Mouse (Mus musculus): ENCODE data around the gene Folr1.

Folr1 gene

GRCm38 (mm10) chr7:101823758-101824630 is 46.6 kb downstream of the Folr1 start:
- DNase-seq = no peak

GRCm38 (mm10) chr7:101822836-101823757 is 47.5 kb downstream of the Folr1 start:
- DNase-seq = no peak

GRCm38 (mm10) chr7:101821571-101822501 is 48.8 kb downstream of the Folr1 start:
- DNase-seq = no peak

- DNase-seq = no peak
Measured at GRCm38 (mm10) chr7:101820295-101821030, 50.1 kb downstream of the Folr1 start.

GRCm38 (mm10) chr7:101817861-101818401 is 52.7 kb downstream of the Folr1 start, which contains the start of gene Phox2a:
TSS of gene Phox2a (plus strand) at chr7:101818313.
- DNase-seq = no peak
